Mouse (Mus musculus) lung, postnatal 0 days (tissue): ENCODE measurements around the gene Gm5862. TPM values are rescaled to one million over a fixed set of nuclear protein-coding genes. Genes with fewer than 3 reads are reported as not detected.

Experiments used
- polyA plus RNA-seq: library from polyadenylated mRNA; unstranded; fragments of >200 nt; fragmentation: Nextera tagmentation; extraction: Ambion mirVana; gene quantifications from 2 replicates; pipeline ENCODE4 v1.2.1, GENCODE M21; 2015

The Gm5862 gene
- polyA plus RNA-seq, 1 experiment from 2014 or later: not detected

Other genes starting within 250 kb of the Gm5862 start
- not detected in 2 replicates for gene Gm21663, start 80.5 kb downstream of the Gm5862 start, polyA plus RNA-seq
- not detected in 2 replicates for gene Gm21671, start 68.5 kb downstream of the Gm5862 start, polyA plus RNA-seq
- gene Gm21680, start 50.3 kb downstream of the Gm5862 start, polyA plus RNA-seq: not detected in 2 replicates
- gene Gm21698, start 34.3 kb downstream of the Gm5862 start, polyA plus RNA-seq: not detected in 2 replicates
- gene Gm1979, start 18.1 kb downstream of the Gm5862 start, polyA plus RNA-seq: not detected in 2 replicates
- gene Speer4a, start 16.6 kb upstream of the Gm5862 start, polyA plus RNA-seq: not detected in 2 replicates
- gene Gm7347, start 35.7 kb upstream of the Gm5862 start, polyA plus RNA-seq: not detected in 2 replicates
- gene Gm10471, start 66.4 kb upstream of the Gm5862 start, polyA plus RNA-seq: not detected in 2 replicates
- not detected in 2 replicates for gene 5031410I06Rik, start 82.4 kb upstream of the Gm5862 start, polyA plus RNA-seq
- gene Gm10220, start 98.5 kb upstream of the Gm5862 start, polyA plus RNA-seq: not detected in 2 replicates
- gene Gm7361, start 234.8 kb upstream of the Gm5862 start, polyA plus RNA-seq: not detected in 2 replicates